Mouse (Mus musculus) heart, postnatal 0 days (tissue): Measurements from ENCODE around the gene Rsu1.

ENCODE experiments used
- CTCF ChIP-seq: IDR thresholded peaks from 2 replicates; pipeline ENCODE4 v1.5.1; 2016; ENCODE audit warnings: antibody characterized with exemption, control low read depth, low read depth
- EP300 ChIP-seq: IDR thresholded peaks from 2 replicates; pipeline ENCODE4 v1.6.1; 2016; ENCODE audit warnings: antibody characterized with exemption, low read depth

GRCm38 (mm10) chr2:13220141-13220540, 51.1 kb downstream of the Rsu1 start:
- TF ChIP-seq EP300, result no peak
- no peak for TF ChIP-seq CTCF
